Mouse (Mus musculus) small intestine, adult 2 months (tissue): ENCODE results near the gene Fndc3b.

Experiments used
- CTCF ChIP-seq: fragments of 200-500 bp; IDR thresholded peaks from 2 replicates; pipeline ENCODE4 v1.5.1; 2012; ENCODE audit warnings: low read depth, mild to moderate bottlenecking, control low read depth, inconsistent platforms, low read length, moderate library complexity, mixed read lengths; ENCODE audit not compliant: insufficient replicate concordance, insufficient read length; ENCODE audit errors: extremely low read depth
- POLR2A ChIP-seq: fragments of 200-500 bp; IDR thresholded peaks from 2 replicates; pipeline ENCODE4 v1.6.1; 2012; ENCODE audit warnings: low read depth, mild to moderate bottlenecking, control low read depth, inconsistent platforms, low read length, moderate library complexity

- no peak for TF ChIP-seq CTCF
- no peak for TF ChIP-seq POLR2A
Measured at GRCm38 (mm10) chr3:27607081-27607795, 103.9 kb downstream of the Fndc3b start.
